Mouse (Mus musculus) hindbrain, postnatal 0 days (tissue): Measurements from ENCODE around the gene Tmprss2. TPM values are rescaled to one million over a fixed set of nuclear protein-coding genes. Genes with fewer than 3 reads are reported as not detected.

ENCODE experiments used
- ATAC-seq: fragments of 200-750 bp; cut with Nextera tagmentation; 2 replicates; pipeline ENCODE4 v1.8.0; 2017; ENCODE audit warnings: mild to moderate bottlenecking, moderate TSS enrichment, moderate library complexity
- DNase-seq: peaks from one replicate; pipeline ENCODE4 v3.0.0-alpha.2; 2015; ENCODE audit warnings: low spot score
- H3K27ac ChIP-seq: fragments of 300-500 bp; sonication (generic); 2 replicates; pipeline ENCODE4 v1.5.1; 2014; ENCODE audit warnings: mild to moderate bottlenecking
- H3K27me3 ChIP-seq: fragments of 300-500 bp; sonication (generic); 2 replicates; pipeline ENCODE4 v1.6.1; 2014; ENCODE audit warnings: low read length, mixed read lengths; ENCODE audit not compliant: insufficient read depth
- H3K36me3 ChIP-seq: fragments of 300-500 bp; sonication (generic); 2 replicates; pipeline ENCODE4 v1.6.1; 2014; ENCODE audit warnings: low read length, mixed read lengths; ENCODE audit not compliant: insufficient read depth
- H3K4me1 ChIP-seq: fragments of 300-500 bp; sonication (generic); 2 replicates; pipeline ENCODE4 v1.6.1; 2014; ENCODE audit warnings: antibody characterized with exemption, low read length, mixed read lengths; ENCODE audit not compliant: insufficient read depth
- H3K4me2 ChIP-seq: fragments of 300-500 bp; sonication (generic); 2 replicates; pipeline ENCODE4 v1.6.1; 2014; ENCODE audit warnings: low read depth, mild to moderate bottlenecking, low read length, moderate library complexity, mixed read lengths
- H3K4me3 ChIP-seq: fragments of 300-500 bp; sonication (generic); 2 replicates; pipeline ENCODE4 v1.5.1; 2014; ENCODE audit warnings: low read length
- H3K9ac ChIP-seq: fragments of 300-500 bp; sonication (generic); replicated peaks from 2 replicates; pipeline ENCODE4 v1.6.1; 2014; ENCODE audit warnings: mild to moderate bottlenecking, low read length, moderate library complexity, mixed read lengths
- H3K9me3 ChIP-seq: fragments of 300-500 bp; sonication (generic); 2 replicates; pipeline ENCODE4 v1.6.1; 2016; ENCODE audit warnings: low read length, mixed read lengths
- CTCF ChIP-seq: IDR thresholded peaks from 2 replicates; pipeline ENCODE4 v1.5.1; 2016; ENCODE audit warnings: antibody characterized with exemption, control low read depth, low read depth
- WGBS: fragments of 180-500 bp; shearing (Covaris S2); extraction: QIAGEN DNeasy Blood & Tissue Kit; methylation state at CpG from one replicate; pipeline ENCODE4 v1.1.7; 2014; 5-methylcytosine and 5-hydroxymethylcytosine counted together
- polyA plus RNA-seq: library from polyadenylated mRNA; unstranded; fragments of >200 nt; fragmentation: Nextera tagmentation; extraction: Ambion mirVana; gene quantifications from 2 replicates; pipeline ENCODE4 v1.2.1, GENCODE M21; 2015
- total RNA-seq: library from RNA; depleted of rRNA; stranded (reverse); fragments of >200 nt; gene quantifications from 2 replicates; pipeline ENCODE4 v1.2.3, GENCODE M21; 2014

Tmprss2 gene
- total and polyA plus RNA-seq, 2 experiments from 2014 or later: 0.04 TPM; not detected in 1

- no peak for DNase-seq
- ATAC-seq: no peak
- no peak for TF ChIP-seq CTCF
- no peak overlapping the region for H3K27ac ChIP-seq
- H3K4me1 ChIP-seq: no peaks in the 10 kb centered on the region
- H3K27me3 ChIP-seq: no peaks in the 10 kb centered on the region
- no peaks in the 10 kb centered on the region for H3K9me3 ChIP-seq
- H3K4me3 ChIP-seq: no peak overlapping the region
- no peak overlapping the region for H3K4me2 ChIP-seq
- H3K36me3 ChIP-seq: no peaks in the 10 kb centered on the region
- 64% methylated on average over 4 of the region's 4 CpGs for WGBS
- H3K9ac ChIP-seq: no peak overlapping the region
Measured at GRCm38 (mm10) chr16:97632880-97633484, 22.0 kb upstream of the Tmprss2 start.

DNA sequence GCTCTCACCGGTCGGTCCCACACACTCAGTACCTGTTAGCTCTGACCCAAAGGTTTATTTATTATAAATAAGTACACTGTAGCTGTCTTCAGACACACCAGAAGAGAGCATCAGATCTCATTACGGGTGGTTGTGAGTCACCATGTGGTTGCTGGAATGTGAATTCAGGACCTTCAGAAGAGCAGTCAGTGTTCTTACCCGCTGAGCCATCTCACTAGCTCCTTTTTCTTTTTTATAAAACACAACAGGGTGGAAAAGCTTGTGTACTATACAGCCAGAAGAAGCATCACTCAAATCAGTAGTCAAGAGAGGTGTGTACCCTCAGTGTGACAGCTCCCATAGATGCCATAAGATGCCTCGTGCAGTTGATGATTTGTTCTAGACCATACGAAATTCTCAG, 12.2 kb upstream of the Tmprss2 start:
- no peaks in the 10 kb centered on the region for H3K9me3 ChIP-seq
- TF ChIP-seq CTCF: no peak
- no peak for ATAC-seq
- DNase-seq: no peak
- WGBS: 75% methylated on average over 6 of the region's 6 CpGs
- no peak overlapping the region for H3K27ac ChIP-seq
- no peak overlapping the region for H3K9ac ChIP-seq
- H3K4me2 ChIP-seq: no peak overlapping the region
- H3K27me3 ChIP-seq: no peaks in the 10 kb centered on the region
- no peaks in the 10 kb centered on the region for H3K36me3 ChIP-seq
- no peaks in the 10 kb centered on the region for H3K4me1 ChIP-seq
- no peak overlapping the region for H3K4me3 ChIP-seq

DNA sequence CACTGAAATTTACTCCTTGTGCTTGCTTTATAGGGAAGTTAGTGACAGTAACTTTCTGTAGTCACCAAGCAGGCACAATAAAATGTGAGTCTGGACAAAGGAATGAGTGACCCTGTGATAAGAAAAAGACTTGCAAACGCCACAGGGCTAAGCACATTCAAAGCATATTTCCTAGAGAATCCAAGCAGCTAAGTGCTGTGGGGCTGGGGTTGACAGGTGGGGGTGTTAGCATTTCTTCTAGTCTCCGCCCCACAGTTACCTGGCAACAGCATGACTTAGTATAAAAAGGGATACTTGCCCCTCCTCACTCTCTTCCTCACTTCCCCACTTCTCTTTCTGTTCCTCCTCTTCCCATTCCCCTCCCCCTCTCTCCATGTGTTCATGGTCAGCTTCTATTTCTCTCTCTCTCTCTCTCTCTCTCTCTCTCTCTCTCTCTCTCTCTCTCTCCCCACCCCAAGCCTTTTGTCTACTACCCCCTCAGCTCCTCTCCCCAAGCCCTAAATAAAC, 11.4 kb upstream of the Tmprss2 start:
- ATAC-seq: no peak
- Histone ChIP-seq H3K27ac (no peak overlapping the region), H3K9me3 (no peaks in the 10 kb centered on the region), H3K27me3 (no peaks in the 10 kb centered on the region), H3K4me1 (no peaks in the 10 kb centered on the region), H3K36me3 (no peaks in the 10 kb centered on the region), H3K4me2 (no peak overlapping the region), H3K4me3 (no peak overlapping the region), H3K9ac (no peak overlapping the region)
- TF ChIP-seq CTCF: no peak
- 45% methylated on average over 2 of the region's 2 CpGs for WGBS
- DNase-seq: no peak

GRCm38 (mm10) chr16:97618285-97618684, 7.3 kb upstream of the Tmprss2 start:
- no peak for ATAC-seq
- Histone ChIP-seq H3K27me3 (no peaks in the 10 kb centered on the region), H3K4me3 (no peak overlapping the region), H3K4me2 (no peak overlapping the region), H3K9me3 (no peaks in the 10 kb centered on the region), H3K4me1 (no peaks in the 10 kb centered on the region), H3K27ac (no peak overlapping the region), H3K9ac (no peak overlapping the region), H3K36me3 (no peaks in the 10 kb centered on the region)
- 79% methylated on average over 2 of the region's 2 CpGs for WGBS
- no peak for DNase-seq
- TF ChIP-seq CTCF: no peak

- WGBS: 62% methylated on average over 4 of the region's 4 CpGs
- H3K36me3 ChIP-seq: no peaks in the 10 kb centered on the region
- no peak for ATAC-seq
- H3K27ac ChIP-seq: no peak overlapping the region
- no peaks in the 10 kb centered on the region for H3K9me3 ChIP-seq
- no peak overlapping the region for H3K9ac ChIP-seq
- H3K27me3 ChIP-seq: peaks cover 23% of the 10 kb centered on the region
- TF ChIP-seq CTCF: no peak
- peaks cover 12% of the 10 kb centered on the region; the same call in 1 of the 2 replicates for H3K4me1 ChIP-seq
- no peak overlapping the region for H3K4me2 ChIP-seq
- DNase-seq: no peak
- H3K4me3 ChIP-seq: no peak overlapping the region
Measured at GRCm38 (mm10) chr16:97612009-97612408, 1.0 kb upstream of the Tmprss2 start.

DNA sequence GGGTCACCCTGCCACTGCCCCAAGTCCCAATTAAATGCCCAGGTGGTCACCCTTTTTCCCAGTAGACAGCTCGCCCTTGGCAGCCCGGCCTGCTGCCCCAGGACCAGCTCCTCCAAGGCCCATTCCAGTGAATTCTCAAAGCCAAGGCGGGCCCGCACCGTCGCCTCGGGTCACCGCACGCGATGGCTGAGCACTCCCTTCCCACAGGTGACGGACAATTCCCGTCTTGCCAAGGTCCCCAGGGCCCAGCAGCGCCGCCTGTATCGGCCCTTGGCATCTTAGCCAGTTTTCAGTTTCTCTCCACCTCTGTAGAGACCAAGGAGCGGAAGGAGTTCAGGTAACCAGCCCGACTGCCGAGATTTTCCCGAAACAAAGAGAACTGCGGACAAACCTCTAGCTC, 749 bp downstream of the Tmprss2 start:
- no peaks in the 10 kb centered on the region for H3K9me3 ChIP-seq
- ATAC-seq (no peak), DNase-seq (no peak)
- H3K27me3 ChIP-seq: peaks cover 23% of the 10 kb centered on the region
- TF ChIP-seq CTCF: no peak
- WGBS: 6% methylated on average over 20 of the region's 20 CpGs
- no peak overlapping the region for H3K27ac ChIP-seq
- H3K4me1 ChIP-seq: peaks cover 12% of the 10 kb centered on the region; the same call in 1 of the 2 replicates
- H3K4me3 ChIP-seq: peak overlapping the region; percentile 31
- H3K9ac ChIP-seq: peak overlapping the region; percentile 17; the same call in 1 of the 2 replicates
- no peaks in the 10 kb centered on the region for H3K36me3 ChIP-seq
- peak overlapping the region; percentile 59 for H3K4me2 ChIP-seq

GRCm38 (mm10) chr16:97609676-97610075, 1.3 kb downstream of the Tmprss2 start:
- DNase-seq (no peak), ATAC-seq (no peak)
- H3K27ac ChIP-seq: no peak overlapping the region
- 74% methylated on average over 2 of the region's 2 CpGs for whole genome bisulfite sequencing
- H3K4me2 ChIP-seq: peak overlapping the region; percentile 59; the same call in 1 of the 2 replicates
- peaks cover 12% of the 10 kb centered on the region; the same call in 1 of the 2 replicates for H3K4me1 ChIP-seq
- no peaks in the 10 kb centered on the region for H3K36me3 ChIP-seq
- H3K27me3 ChIP-seq: peaks cover 23% of the 10 kb centered on the region
- no peak for TF ChIP-seq CTCF
- no peak overlapping the region for H3K4me3 ChIP-seq
- no peak overlapping the region for H3K9ac ChIP-seq
- no peaks in the 10 kb centered on the region for H3K9me3 ChIP-seq
